Mouse (Mus musculus): ENCODE measurements around the gene Cntrl. TPM values are rescaled to one million over a fixed set of nuclear protein-coding genes. Genes with fewer than 3 reads are reported as not detected.

Cntrl gene
- polyA plus RNA-seq, 1 experiment from 2014 or later: 11.4 TPM

- Histone ChIP-seq H3K4me2 (ENCODE audit: low read depth, low read length) (peak overlapping the region; percentile 84), H3K27me3 (ENCODE audit: control insufficient read depth, insufficient read depth, low read length) (no peaks in the 10 kb centered on the region), H3K27ac (ENCODE audit: low read depth, low read length) (peak overlapping the region; percentile 97), H3K9me3 (ENCODE audit: control insufficient read depth, low read length) (no peaks in the 10 kb centered on the region), H3K4me1 (ENCODE audit: control insufficient read depth, insufficient read depth, low read length) (peaks cover 12% of the 10 kb centered on the region; the same call in 1 of the 2 replicates), H3K4me3 (ENCODE audit: low read depth, low read length) (peak overlapping the region; percentile 99), H3K36me3 (ENCODE audit: control insufficient read depth, insufficient read depth, low read length) (no peaks in the 10 kb centered on the region), H3K9ac (replicated peaks; ENCODE audit: low read depth, low read length) (peak overlapping the region; percentile 99)
- WGBS: 1% methylated on average over 76 of the region's 90 CpGs
- ATAC-seq (ENCODE audit: low read depth): peak; percentile 77
Measured at GRCm38 (mm10) chr2:35199971-35200897, 90.9 kb downstream of the Cntrl start.

- Histone ChIP-seq H3K4me2 (ENCODE audit: low read depth, low read length) (peak within 1 kb of the TSS; percentile 84), H3K36me3 (ENCODE audit: control insufficient read depth, insufficient read depth, low read length) (no peaks in the 10 kb centered on the region), H3K4me1 (ENCODE audit: control insufficient read depth, insufficient read depth, low read length) (peaks cover 12% of the 10 kb centered on the region; the same call in 1 of the 2 replicates), H3K27me3 (ENCODE audit: control insufficient read depth, insufficient read depth, low read length) (no peaks in the 10 kb centered on the region), H3K27ac (ENCODE audit: low read depth, low read length) (peak within 1 kb of the TSS; percentile 97), H3K9me3 (ENCODE audit: control insufficient read depth, low read length) (no peaks in the 10 kb centered on the region), H3K4me3 (ENCODE audit: low read depth, low read length) (peak within 1 kb of the TSS; percentile 99), H3K9ac (replicated peaks; ENCODE audit: low read depth, low read length) (peak within 1 kb of the TSS; percentile 99)
- 0% methylated on average over 38 of the region's 47 CpGs for WGBS
- peak; percentile 98 for ATAC-seq (ENCODE audit: low read depth)
Measured at GRCm38 (mm10) chr2:35200898-35201668, 91.8 kb downstream of the Cntrl start, which contains the start of gene Rab14. Gene Rab14, minus strand, starts transcription at chr2:35201120.

- Histone ChIP-seq H3K4me3 (ENCODE audit: low read depth, low read length) (no peak overlapping the region), H3K36me3 (ENCODE audit: control insufficient read depth, insufficient read depth, low read length) (no peaks in the 10 kb centered on the region), H3K4me2 (ENCODE audit: low read depth, low read length) (no peak overlapping the region), H3K9me3 (ENCODE audit: control insufficient read depth, low read length) (no peaks in the 10 kb centered on the region), H3K27ac (ENCODE audit: low read depth, low read length) (no peak overlapping the region), H3K27me3 (ENCODE audit: control insufficient read depth, insufficient read depth, low read length) (no peaks in the 10 kb centered on the region), H3K4me1 (ENCODE audit: control insufficient read depth, insufficient read depth, low read length) (peaks cover 7% of the 10 kb centered on the region; the same call in 1 of the 2 replicates), H3K9ac (replicated peaks; ENCODE audit: low read depth, low read length) (no peak overlapping the region)
- no peak for ATAC-seq (ENCODE audit: low read depth)
Measured at GRCm38 (mm10) chr2:35203729-35204128, 94.4 kb downstream of the Cntrl start.

DNA sequence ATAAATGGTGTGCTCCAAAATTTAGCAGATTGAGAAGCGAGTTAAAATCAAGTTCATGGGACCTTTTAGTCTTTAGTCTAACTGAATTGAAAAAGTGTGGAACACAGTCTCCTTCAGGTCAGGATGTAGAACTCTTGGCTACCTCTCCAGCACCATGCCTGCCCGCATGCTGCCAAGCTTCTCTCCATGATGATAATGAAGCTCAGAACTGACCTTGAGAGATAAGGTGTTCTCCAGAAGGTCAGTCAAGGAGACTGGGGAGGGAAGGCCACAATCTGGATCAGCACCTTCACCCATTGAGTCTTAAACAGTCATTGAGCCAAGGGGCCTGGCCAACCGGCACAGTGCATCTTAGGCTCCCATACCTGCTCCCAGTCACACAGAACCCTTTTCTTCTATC is 97.5 kb downstream of the Cntrl start:
- H3K9ac ChIP-seq (replicated peaks; ENCODE audit: low read depth, low read length): no peak overlapping the region
- H3K27me3 ChIP-seq (ENCODE audit: control insufficient read depth, insufficient read depth, low read length): no peaks in the 10 kb centered on the region
- no peak overlapping the region for H3K4me3 ChIP-seq (ENCODE audit: low read depth, low read length)
- H3K27ac ChIP-seq (ENCODE audit: low read depth, low read length): no peak overlapping the region
- no peaks in the 10 kb centered on the region for H3K4me1 ChIP-seq (ENCODE audit: control insufficient read depth, insufficient read depth, low read length)
- no peak for ATAC-seq (ENCODE audit: low read depth)
- WGBS: 93% methylated on average over 3 of the region's 3 CpGs
- H3K4me2 ChIP-seq (ENCODE audit: low read depth, low read length): no peak overlapping the region
- no peaks in the 10 kb centered on the region for H3K36me3 ChIP-seq (ENCODE audit: control insufficient read depth, insufficient read depth, low read length)
- H3K9me3 ChIP-seq (ENCODE audit: control insufficient read depth, low read length): no peaks in the 10 kb centered on the region

- Histone ChIP-seq H3K9ac (replicated peaks; ENCODE audit: low read depth, low read length) (no peak overlapping the region), H3K4me2 (ENCODE audit: low read depth, low read length) (no peak overlapping the region), H3K4me1 (ENCODE audit: control insufficient read depth, insufficient read depth, low read length) (no peaks in the 10 kb centered on the region), H3K9me3 (ENCODE audit: control insufficient read depth, low read length) (no peaks in the 10 kb centered on the region), H3K36me3 (ENCODE audit: control insufficient read depth, insufficient read depth, low read length) (no peaks in the 10 kb centered on the region), H3K27ac (ENCODE audit: low read depth, low read length) (no peak overlapping the region), H3K4me3 (ENCODE audit: low read depth, low read length) (no peak overlapping the region), H3K27me3 (ENCODE audit: control insufficient read depth, insufficient read depth, low read length) (no peaks in the 10 kb centered on the region)
- WGBS: 90% methylated on average over 3 of the region's 3 CpGs
- no peak for ATAC-seq (ENCODE audit: low read depth)
Measured at GRCm38 (mm10) chr2:35208054-35208453, 98.8 kb downstream of the Cntrl start.

DNA sequence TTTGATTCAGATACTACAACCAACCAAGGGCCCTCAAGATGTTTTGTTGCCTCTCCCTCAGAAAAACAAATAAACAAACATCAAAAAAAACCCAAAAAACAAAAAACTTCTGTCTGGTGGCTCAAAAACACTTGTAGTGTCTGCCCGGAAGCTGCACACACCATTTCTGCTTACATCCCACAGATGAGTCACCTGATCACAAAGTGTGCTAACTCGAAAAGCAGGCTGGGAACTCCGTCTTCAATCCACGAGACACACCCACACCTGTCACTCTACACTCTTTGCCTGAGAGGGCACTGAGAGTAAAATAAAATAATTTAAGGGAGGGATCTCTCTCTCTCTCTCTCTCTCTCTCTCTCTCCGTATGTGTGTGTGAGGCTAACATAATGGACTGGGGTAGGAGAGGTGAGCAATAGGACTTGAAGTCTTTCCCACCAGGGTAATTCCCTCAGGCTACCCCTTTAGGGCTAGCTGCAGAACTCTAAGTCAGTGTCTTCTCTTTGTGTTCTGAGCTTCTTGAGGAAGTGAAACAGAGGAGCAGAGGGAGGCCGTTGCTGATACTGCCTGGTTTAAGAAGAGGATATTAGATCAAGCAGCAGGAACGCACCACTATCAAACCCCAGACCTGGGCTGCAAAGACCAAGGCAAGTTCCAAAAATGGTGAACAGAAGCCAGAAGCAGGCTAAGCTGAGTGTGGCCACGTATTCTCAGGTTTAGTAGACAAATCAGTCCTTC is 99.8 kb downstream of the Cntrl start:
- no peak for ATAC-seq (ENCODE audit: low read depth)

GRCm38 (mm10) chr2:35211681-35212080 is 102.4 kb downstream of the Cntrl start:
- H3K27ac ChIP-seq (ENCODE audit: low read depth, low read length): no peak overlapping the region

More for the DNA sequence above, 99.8 kb downstream of the Cntrl start:
- Histone ChIP-seq H3K9ac (replicated peaks; ENCODE audit: low read depth, low read length) (no peak overlapping the region), H3K27ac (ENCODE audit: low read depth, low read length) (no peak overlapping the region), H3K4me1 (ENCODE audit: control insufficient read depth, insufficient read depth, low read length) (no peaks in the 10 kb centered on the region), H3K9me3 (ENCODE audit: control insufficient read depth, low read length) (no peaks in the 10 kb centered on the region), H3K36me3 (ENCODE audit: control insufficient read depth, insufficient read depth, low read length) (no peaks in the 10 kb centered on the region), H3K4me3 (ENCODE audit: low read depth, low read length) (no peak overlapping the region), H3K4me2 (ENCODE audit: low read depth, low read length) (no peak overlapping the region), H3K27me3 (ENCODE audit: control insufficient read depth, insufficient read depth, low read length) (no peaks in the 10 kb centered on the region)
- WGBS: 73% methylated on average over 8 of the region's 8 CpGs

GRCm38 (mm10) chr2:35213345-35213910 is 104.1 kb downstream of the Cntrl start:
- H3K4me2 ChIP-seq (ENCODE audit: low read depth, low read length): no peak overlapping the region
- no peaks in the 10 kb centered on the region for H3K9me3 ChIP-seq (ENCODE audit: control insufficient read depth, low read length)
- H3K4me1 ChIP-seq (ENCODE audit: control insufficient read depth, insufficient read depth, low read length): no peaks in the 10 kb centered on the region
- no peak for ATAC-seq (ENCODE audit: low read depth)
- 88% methylated on average over 12 of the region's 12 CpGs for WGBS
- no peaks in the 10 kb centered on the region for H3K36me3 ChIP-seq (ENCODE audit: control insufficient read depth, insufficient read depth, low read length)
- no peaks in the 10 kb centered on the region for H3K27me3 ChIP-seq (ENCODE audit: control insufficient read depth, insufficient read depth, low read length)
- no peak overlapping the region for H3K4me3 ChIP-seq (ENCODE audit: low read depth, low read length)
- H3K9ac ChIP-seq (replicated peaks; ENCODE audit: low read depth, low read length): no peak overlapping the region
- no peak overlapping the region for H3K27ac ChIP-seq (ENCODE audit: low read depth, low read length)

More at GRCm38 (mm10) chr2:35211681-35212080, 102.4 kb downstream of the Cntrl start:
- Histone ChIP-seq H3K4me3 (ENCODE audit: low read depth, low read length) (no peak overlapping the region), H3K36me3 (ENCODE audit: control insufficient read depth, insufficient read depth, low read length) (no peaks in the 10 kb centered on the region), H3K4me1 (ENCODE audit: control insufficient read depth, insufficient read depth, low read length) (no peaks in the 10 kb centered on the region), H3K4me2 (ENCODE audit: low read depth, low read length) (no peak overlapping the region), H3K27me3 (ENCODE audit: control insufficient read depth, insufficient read depth, low read length) (no peaks in the 10 kb centered on the region), H3K9ac (replicated peaks; ENCODE audit: low read depth, low read length) (no peak overlapping the region), H3K9me3 (ENCODE audit: control insufficient read depth, low read length) (no peaks in the 10 kb centered on the region)
- WGBS: 83% methylated on average over 3 of the region's 3 CpGs
- no peak for ATAC-seq (ENCODE audit: low read depth)

Measured in neural tube, embryonic 14.5 days (tissue).